Mouse (Mus musculus): ENCODE measurements around the gene Flnc. TPM values are rescaled to one million over a fixed set of nuclear protein-coding genes. Genes with fewer than 3 reads are reported as not detected.

Flnc gene
- polyA plus RNA-seq, 1 experiment from 2014 or later = 6.1 TPM

DNA sequence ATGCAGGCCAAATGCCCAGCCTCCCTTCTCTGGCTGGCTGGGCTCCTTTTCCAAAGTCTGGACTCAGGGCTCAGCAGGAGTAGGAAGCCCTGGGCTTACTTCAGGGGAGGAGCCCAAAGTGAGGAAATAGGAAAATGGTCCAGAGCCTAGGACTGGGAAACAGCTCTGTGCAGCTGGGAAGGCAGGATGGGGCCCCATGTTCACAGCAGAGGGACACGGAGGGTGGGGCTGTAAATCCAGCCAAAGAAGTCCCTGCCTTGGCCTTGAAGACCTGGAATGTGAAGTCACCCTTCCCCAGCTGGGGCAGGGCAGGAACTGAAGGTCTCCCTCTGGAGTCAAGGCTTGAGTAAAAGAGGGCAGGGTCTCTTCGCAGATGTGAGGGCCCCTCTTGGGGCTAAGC, 76.0 kb downstream of the Flnc start:
- peak; percentile 57 for ATAC-seq
- H3K27ac ChIP-seq (ENCODE audit: low read length) = no peak overlapping the region
- H3K9me3 ChIP-seq (ENCODE audit: control insufficient read depth, low read length) = no peaks in the 10 kb centered on the region
- no peak overlapping the region for H3K9ac ChIP-seq (ENCODE audit: low read depth, low read length)
- no peaks in the 10 kb centered on the region for H3K36me3 ChIP-seq (ENCODE audit: control insufficient read depth, insufficient read depth, low read length)
- no peak overlapping the region for H3K4me3 ChIP-seq (ENCODE audit: low read length)
- H3K4me2 ChIP-seq (ENCODE audit: low read depth, low read length) = no peak overlapping the region
- peaks cover 32% of the 10 kb centered on the region for H3K4me1 ChIP-seq (ENCODE audit: control insufficient read depth, insufficient read depth, low read length)
- peaks cover 3% of the 10 kb centered on the region; the same call in 1 of the 2 replicates for H3K27me3 ChIP-seq (replicated peaks; ENCODE audit: control insufficient read depth, insufficient read depth, low read length)
- 31% methylated on average over 2 of the region's 2 CpGs for WGBS

Small RNA genes within 50 kb of the gene (microRNA-seq; reads per million reads assigned to microRNA genes)
- gene Gm26220 (not detected), gene Gm44354 (not detected)

Other genes starting within 250 kb of the Flnc start
- 39.7 and 40.1 TPM in 2 replicates for gene Impdh1, start 216.9 kb upstream of the Flnc start, polyA plus RNA-seq (2015; fragmentation: Nextera tagmentation; extraction: Ambion mirVana)
- 27.0 and 27.8 TPM in 2 replicates for gene Hilpda, start 160.8 kb upstream of the Flnc start, polyA plus RNA-seq (2015; fragmentation: Nextera tagmentation; extraction: Ambion mirVana)
- 0.13 and 0.29 TPM in 2 replicates for gene Fam71f2, start 153.7 kb upstream of the Flnc start, polyA plus RNA-seq (2015; fragmentation: Nextera tagmentation; extraction: Ambion mirVana)
- not detected in 2 replicates for gene Fam71f1, start 114.1 kb upstream of the Flnc start, polyA plus RNA-seq (2015; fragmentation: Nextera tagmentation; extraction: Ambion mirVana)
- gene Calu, start 85.2 kb upstream of the Flnc start, polyA plus RNA-seq (2015; fragmentation: Nextera tagmentation; extraction: Ambion mirVana) = 276 and 282 TPM in 2 replicates
- 0.27 and 0.40 TPM in 2 replicates for gene Opn1sw, start 44.8 kb upstream of the Flnc start, polyA plus RNA-seq (2015; fragmentation: Nextera tagmentation; extraction: Ambion mirVana)
- gene Ccdc136, start 36.9 kb upstream of the Flnc start, polyA plus RNA-seq (2015; fragmentation: Nextera tagmentation; extraction: Ambion mirVana) = 5.5 and 6.5 TPM in 2 replicates
- gene Atp6v1f, start 34.5 kb downstream of the Flnc start, polyA plus RNA-seq (2015; fragmentation: Nextera tagmentation; extraction: Ambion mirVana) = 358 and 362 TPM in 2 replicates
- gene Atp6v1fnb, start 38.2 kb downstream of the Flnc start, polyA plus RNA-seq (2015; fragmentation: Nextera tagmentation; extraction: Ambion mirVana) = 0.38 TPM in 1 of 2 replicates, not detected in the other
- gene Kcp, start 74.7 kb downstream of the Flnc start, polyA plus RNA-seq (2015; fragmentation: Nextera tagmentation; extraction: Ambion mirVana) = 10.9 and 12.0 TPM in 2 replicates
- gene Irf5, start 93.4 kb downstream of the Flnc start, polyA plus RNA-seq (2015; fragmentation: Nextera tagmentation; extraction: Ambion mirVana) = 7.4 and 8.5 TPM in 2 replicates
- gene Tnpo3, start 176.6 kb downstream of the Flnc start, polyA plus RNA-seq (2015; fragmentation: Nextera tagmentation; extraction: Ambion mirVana) = 69.7 and 71.3 TPM in 2 replicates

All from intestine, embryonic 16.5 days (tissue).